Mouse (Mus musculus) brain, adult 2 months (tissue): ENCODE data around the gene Ate1.
"Not testable (repeated sequence)": the region's sequence is repeated elsewhere in the genome, so short reads cannot be mapped to it uniquely, and the experiment has no call there.

Experiments used
- DNase-seq: peaks from one replicate; pipeline ENCODE4 v3.0.0; 2011; ENCODE audit warnings: low read depth, low spot score

The Ate1 gene

DNA sequence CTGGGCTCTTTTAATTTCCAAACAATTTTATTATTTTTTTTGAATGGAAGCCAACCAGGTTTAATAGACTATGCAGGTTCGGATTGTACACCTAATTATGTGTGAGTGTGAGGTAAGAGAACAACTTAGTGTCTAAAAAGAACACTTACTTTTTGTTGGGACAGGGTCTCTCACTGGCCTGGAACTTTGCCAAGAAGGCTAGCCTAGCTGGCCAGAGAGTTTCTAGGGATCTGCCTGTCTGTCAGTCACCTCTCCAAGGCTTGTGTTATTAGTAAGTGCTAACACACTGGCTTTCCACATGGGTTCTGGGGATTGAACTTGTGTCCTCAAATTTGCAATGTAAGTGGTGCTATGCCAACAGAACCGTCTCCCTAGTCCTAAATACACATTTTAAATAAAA is 116.8 kb downstream of the Ate1 start:
- no peak for DNase-seq

DNA sequence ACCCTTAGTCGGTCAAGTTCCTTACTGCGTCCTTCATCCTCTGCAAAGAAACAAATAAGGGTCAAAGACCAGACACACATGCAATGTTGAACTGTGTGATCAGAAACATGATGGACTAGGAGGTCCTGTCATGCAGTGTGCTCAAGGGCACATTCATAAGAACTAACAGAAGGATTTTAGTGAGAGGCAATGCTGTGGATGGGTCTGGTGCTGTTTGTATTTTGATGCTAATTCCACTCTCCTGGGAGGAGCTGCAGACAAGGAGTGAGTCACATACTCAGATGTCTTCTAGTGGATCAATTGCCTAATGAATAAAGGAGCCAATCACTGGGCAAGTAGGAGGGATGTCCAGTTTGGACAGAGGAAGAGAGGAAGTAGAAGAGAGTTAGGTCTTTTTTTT is 125.5 kb downstream of the Ate1 start:
- no peak for DNase-seq

DNA sequence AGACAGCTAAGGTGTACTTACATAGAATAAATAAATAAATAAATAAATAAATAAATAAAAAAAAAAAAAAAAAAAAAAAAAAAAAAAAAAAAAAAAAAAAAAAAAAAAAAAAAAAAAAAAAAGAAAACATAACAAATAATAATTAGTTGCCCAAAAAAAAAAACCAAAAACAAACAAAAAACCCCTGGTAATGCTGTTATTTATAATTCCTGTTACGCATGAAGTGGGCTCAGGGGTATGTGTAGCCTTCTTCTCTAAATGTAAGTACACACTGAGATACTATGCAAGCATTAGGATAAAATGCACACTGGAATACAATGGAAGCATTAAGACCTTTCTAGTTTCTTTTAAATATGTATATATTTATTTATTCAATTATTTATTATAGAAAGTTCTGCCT is 130.1 kb downstream of the Ate1 start:
- not testable (repeated sequence) for DNase-seq

DNA sequence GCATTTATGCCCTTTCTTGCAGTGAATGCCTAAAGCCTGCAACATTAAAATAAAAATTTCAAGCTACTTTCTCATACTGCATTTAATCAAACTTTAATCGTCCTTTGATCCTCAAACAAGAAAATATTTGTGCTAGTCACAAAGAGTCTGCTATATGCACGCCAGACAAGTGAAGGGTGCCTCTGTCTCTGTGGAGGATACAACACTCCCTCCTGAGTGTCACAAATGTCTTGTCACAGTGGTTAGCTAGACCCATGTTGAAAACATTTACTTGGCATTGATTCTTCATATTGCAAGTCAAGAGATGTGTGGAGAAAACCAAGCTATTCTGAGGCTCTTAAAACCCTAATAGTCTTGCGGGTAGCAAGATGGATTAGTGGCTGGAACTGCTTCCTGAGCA is 133.9 kb downstream of the Ate1 start:
- DNase-seq, result no peak

DNA sequence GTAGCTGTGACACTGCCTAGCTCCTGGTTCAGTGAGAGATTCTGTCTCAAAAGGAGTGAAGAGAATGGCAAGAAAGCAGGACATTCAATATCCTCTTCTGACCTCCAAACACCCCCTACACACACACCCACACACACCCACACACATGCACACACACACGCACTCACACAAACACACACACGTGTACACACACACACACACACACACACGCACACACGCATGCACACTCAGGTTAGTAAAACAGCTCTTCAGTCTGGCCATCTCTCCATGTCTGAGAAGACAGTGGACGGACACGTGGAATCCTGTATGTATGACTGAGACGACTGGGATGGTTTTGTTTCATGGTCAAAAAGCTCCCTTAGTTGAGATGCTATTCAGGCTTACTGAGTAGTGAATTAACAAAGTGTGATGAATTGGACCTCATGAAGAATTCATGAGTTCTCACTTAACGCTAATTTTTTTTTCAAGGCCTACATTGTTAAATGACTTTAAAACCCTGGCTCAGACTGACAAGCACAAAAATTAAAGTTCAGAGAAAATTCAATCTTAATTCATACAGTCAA is 134.4 kb downstream of the Ate1 start:
- DNase-seq, result peak; percentile 18

DNA sequence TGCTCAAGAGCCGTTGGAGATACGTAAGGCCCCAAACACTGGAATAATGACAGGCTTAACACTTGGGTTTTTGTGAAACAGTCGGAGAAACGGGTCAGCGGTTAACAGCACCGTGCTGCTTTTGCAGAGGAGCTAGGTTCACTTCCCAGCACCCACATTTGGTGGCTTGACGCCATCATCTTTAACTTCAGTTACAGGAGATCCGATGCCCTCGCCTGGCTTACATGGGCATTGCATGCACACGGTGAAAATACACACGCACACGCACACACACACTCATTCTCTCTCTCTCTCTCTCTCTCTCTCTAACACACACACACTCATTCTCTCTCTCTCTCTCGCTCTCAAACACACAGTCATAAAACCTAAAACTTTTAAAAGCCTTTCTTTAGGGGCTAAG is 138.0 kb downstream of the Ate1 start:
- no peak for DNase-seq

DNA sequence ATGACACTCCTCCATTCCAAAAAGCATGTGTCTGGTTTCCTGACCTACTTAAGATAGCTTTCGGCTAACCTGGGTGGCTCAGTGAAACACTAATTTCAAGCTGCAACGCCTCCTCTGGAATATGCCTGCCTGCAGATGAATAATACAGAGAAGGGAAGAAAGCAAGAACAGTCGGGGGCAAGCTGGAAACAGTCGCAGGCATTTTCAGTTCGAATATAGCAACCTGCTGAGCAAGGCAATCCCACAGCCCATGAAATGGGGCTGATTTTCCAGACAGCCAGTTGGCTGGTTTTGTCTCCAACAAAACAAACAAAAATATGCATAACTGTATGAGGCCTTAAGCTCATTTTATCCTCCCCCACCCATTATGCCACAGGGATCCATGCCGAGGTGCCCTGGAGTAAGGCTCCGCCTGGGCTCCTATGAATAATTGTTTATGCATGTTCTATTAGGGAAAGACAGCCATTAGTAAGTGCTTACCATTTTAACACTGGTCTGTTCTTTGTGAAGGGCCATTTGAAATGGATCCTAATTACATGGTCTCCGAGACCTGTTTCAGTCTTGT is 138.7 kb downstream of the Ate1 start:
- peak; percentile 82 for DNase-seq

DNA sequence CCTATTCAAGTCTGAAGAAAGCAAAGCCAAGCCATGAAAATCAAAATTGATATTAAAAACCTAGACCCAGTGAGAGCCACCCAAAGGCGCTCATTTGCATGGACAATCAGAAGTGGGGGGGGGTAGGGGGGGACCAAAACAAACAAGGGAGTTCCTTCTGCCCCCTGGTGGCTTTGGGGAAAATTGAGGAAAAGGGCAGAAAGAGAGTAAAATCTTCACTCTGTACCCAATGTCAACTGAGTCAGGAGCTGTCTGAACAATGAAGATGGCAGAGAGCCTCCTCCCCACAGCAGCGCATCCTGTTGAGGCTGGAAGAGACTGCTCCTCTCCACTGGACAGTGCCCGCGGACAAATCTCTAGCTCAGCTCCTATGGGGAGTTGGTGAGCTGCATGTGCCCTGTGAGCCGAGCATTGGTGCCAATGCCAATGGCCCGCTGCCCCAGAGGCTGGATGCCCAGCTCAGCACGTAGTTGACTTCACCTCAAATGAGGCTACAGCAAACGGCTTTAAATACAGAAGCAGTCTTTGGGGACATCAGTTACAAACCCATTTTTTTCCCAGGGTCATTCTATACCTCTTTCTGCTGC is 139.3 kb downstream of the Ate1 start:
- peak; percentile 84 for DNase-seq

DNA sequence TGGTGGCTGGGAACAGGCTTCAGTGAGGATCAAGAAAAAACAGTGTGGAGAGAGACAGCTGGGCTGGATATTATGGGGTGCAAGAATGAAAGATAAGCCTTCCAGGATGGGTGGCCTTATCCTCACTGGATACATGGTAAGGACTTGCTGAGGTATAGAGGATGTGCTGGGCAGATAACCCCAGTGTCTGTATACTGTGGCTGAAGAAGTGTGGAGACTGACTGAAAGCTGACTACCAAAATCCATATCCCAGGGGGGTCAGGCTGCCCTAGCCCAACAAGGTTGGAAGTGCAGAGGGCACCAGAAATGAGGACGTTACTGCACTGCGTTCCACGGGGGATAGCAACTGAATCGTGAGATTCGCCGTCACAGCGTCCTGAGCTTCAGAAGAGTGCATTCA is 139.8 kb downstream of the Ate1 start:
- no peak for DNase-seq

DNA sequence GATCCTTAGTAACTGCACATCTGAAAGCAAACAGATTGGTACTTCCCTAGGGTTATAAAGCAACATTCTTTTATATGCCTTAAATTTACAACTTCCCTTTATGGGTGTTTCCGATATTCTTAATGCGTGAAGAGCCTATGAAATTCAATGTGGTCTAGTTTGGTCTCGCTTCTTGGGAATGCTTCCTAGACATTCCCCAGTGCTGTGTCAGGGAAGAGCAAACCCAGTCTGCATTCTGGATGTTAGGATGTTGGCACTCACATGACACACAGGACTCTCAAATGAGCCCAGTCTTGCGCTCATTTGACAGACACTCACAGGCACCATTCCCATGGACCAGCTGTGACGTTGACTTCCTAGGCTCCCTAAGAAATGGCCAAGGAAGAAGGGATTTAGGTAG is 140.3 kb downstream of the Ate1 start:
- DNase-seq, result no peak

DNA sequence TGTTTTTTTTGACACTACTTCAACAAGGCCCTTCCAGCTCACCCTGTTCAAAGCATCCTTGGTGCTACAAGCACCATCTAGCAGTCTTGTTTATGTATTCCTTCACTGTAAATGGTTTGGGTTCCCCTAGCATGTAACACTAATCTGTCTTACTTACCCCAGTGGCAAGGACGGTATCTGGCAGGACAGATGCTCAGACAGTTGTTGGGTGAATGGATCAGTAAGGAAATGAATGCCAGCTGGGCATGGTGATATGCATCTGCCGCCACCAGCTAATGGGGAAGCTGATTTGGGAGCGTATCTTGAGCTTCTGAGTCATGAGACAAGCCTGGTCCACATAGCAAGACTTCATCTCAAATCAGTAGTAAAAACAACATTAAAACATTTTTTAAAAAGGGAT is 141.9 kb downstream of the Ate1 start:
- no peak for DNase-seq

DNA sequence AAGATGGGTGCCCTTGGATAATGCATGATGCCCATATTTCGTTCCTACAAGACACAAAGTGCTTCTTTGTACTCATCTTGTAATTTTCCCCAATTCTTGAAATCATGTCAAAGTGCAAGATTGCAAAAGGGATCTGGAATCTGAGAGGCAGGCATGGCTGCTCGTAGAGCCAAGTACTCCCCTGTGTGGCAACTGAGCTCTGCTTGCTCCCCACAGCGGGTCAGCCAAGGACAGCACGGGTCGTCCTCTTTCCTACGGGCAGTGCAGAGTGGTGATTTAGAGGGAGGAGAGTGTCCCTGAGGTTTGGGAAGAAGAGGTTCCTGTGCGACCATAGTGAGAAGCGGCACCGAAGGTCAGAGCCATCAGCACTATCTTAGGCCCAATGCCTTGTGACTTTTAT is 145.9 kb downstream of the Ate1 start:
- no peak for DNase-seq

DNA sequence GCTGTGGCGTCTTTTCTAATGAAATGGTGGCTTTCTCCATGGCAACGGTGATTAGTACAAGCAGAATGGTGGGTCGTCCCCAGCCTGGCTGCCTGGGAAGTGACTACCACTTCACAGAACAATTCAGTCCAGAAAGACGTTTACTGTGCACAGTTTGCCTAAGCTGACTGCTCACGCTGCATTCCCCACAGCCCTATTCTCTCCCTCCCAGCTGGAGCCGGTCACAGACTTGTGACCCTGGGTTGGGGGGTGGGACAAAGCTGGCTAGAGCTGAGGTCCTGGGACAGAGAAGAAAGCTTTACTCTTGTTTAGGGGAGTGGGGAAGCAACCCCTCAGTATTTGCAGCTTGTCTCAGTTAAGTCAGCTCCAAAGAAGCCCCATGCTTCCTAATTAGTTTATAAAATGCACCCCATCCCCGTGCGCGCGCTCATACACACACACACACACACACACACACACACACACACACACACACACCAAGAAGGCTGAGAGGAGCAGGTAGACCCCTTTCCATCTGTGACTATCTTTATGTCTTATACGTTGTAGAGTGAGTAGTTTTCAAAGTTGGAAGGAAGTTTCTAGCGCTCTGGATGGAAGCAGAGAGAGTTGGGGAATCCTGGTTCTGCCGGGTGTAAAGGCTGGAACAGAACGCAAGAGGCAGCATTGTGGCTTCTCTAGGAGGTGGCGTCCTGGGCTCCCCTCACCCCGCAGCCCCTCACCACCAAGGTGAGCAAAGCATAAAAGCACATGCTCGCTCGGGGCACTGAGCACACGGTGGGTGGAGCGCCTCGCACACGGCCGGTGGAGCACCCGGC is 151.1 kb downstream of the Ate1 start:
- peak; percentile 31 for DNase-seq

DNA sequence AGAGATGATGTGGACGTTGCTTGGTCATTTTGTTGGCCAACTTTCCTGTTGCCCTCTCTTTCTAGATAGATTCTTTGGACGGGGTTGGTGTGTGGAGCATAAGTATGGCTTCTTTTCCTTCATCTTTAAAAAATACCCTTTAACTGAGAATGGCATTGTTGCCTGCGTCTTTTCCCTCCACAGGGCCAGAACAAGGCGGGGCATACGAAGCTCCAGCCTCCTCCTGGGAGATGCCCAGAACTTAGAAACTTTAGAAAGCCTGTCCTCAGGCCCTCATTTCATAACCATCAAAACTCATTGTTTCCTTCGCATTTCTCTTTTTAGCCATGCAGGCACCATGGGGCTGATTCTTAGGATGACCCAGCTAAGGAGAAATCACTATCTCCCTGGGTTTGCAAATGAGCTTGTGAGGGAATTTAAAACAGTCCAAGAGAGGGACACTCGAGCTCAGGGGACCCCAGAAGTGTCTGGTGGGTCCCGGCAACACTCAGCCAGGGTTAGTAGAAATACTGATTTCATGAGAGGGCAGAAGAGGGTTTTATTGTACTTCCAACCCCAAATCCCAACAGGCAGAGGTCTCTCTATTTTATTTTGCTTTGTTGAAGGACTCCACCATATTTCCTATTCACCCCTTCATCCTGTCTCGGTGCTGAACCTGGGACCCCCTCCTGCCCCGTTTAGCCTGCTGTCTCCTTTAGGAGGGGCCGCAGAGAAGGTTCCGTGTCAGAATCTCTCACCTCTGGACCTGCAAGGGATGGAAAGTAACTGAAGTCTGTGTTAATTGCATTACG is 151.9 kb downstream of the Ate1 start:
- DNase-seq, result no peak

DNA sequence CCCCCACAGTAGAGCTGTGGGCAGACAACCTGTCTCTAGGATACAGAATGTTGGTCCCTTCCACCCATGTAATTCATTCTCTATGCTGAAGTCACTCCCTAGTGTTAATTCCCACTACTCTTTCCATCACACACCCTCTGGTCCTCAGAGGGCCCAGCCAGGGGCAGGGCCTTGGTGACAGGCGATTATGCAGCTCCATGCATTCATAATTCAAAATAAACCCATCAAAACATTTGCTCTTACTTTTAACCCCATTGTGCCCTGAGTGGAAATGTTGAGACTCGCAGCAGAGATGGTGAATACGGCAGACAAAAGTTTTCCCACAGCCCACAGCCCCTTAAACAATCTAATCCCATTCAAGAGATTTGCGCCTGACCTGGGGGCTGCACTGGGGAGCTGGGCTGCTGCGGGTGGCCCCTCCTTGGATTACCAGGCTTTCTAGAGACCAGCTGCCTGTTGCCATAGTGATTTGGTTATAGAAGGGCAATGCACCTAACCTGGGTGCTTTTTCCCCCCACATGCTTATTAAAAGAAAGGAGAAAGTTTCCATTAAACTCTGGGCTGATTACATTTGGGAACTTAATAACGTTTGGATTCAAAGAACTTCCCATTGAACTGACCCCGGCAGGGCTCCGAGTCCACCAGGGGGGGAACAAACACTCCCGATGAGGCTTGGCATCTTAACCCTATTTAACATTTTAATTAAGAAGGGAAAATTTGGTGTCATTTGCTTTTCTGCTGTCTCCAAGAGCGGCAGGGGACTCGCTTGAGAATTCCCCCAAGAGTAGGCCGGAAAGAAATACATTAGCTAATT is 152.7 kb downstream of the Ate1 start:
- DNase-seq, result no peak

DNA sequence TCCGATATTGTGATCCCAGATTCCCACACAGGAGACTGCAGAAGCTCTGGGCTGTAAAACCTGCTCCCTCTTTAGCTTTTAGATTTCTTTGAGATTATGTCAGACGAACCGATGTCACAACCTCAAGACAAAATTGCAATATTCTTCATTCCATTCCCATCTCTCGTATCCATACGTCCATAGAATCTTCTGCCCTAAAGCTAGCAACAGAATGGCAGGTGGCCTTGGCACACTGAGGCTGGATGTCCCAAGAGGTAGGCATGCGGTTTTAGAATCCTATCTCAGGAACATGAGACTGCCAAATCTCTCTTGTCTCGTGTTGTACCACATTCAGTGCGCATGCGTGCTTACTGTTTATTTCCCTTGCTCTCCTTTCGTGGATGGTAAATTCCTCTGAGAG is 154.5 kb downstream of the Ate1 start:
- DNase-seq, result no peak
